Mouse (Mus musculus): Measurements from ENCODE around the gene Tram2. TPM values are rescaled to one million over a fixed set of nuclear protein-coding genes. Genes with fewer than 3 reads are reported as not detected.

Tram2 gene
- polyA plus RNA-seq, 1 experiment from 2014 or later, result 4.3 TPM

DNA sequence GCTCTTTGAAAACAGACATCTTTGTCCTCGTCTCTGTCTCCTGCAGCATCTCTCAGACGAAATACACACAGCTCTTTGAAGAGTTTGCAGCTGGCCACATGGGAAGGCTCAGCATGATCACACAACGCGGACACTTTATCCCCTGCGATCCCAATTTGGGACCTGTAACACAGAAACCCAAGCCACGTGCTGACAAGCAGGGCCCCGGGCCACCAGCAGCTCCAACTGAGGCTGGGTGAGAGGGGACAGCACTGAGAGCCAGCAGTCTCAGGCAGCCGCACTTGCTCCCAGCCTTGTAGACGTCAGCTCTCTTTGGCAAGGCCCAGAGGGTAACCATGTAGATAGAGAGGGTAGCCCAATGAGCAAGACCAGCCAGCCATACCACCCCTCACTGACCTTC, 26.0 kb downstream of the Tram2 start:
- Histone ChIP-seq H3K9ac (ENCODE audit: low read depth, low read length) (no peak overlapping the region), H3K9me3 (ENCODE audit: control insufficient read depth) (no peaks in the 10 kb centered on the region), H3K27me3 (replicated peaks; ENCODE audit: control insufficient read depth, insufficient read depth, low read length) (no peaks in the 10 kb centered on the region), H3K4me2 (replicated peaks; ENCODE audit: low read depth) (no peak overlapping the region), H3K4me3 (ENCODE audit: low read depth, low read length) (no peak overlapping the region), H3K27ac (ENCODE audit: low read depth, low read length) (no peak overlapping the region), H3K36me3 (ENCODE audit: control insufficient read depth, insufficient read depth) (no peaks in the 10 kb centered on the region), H3K4me1 (replicated peaks; ENCODE audit: control insufficient read depth, insufficient read depth, low read length) (no peaks in the 10 kb centered on the region)
- no peak for TF ChIP-seq CTCF (IDR thresholded peaks at IDR 0.05; ENCODE audit: low read depth)
- WGBS, result 64% methylated on average over 9 of the region's 9 CpGs
- ATAC-seq, result no peak

DNA sequence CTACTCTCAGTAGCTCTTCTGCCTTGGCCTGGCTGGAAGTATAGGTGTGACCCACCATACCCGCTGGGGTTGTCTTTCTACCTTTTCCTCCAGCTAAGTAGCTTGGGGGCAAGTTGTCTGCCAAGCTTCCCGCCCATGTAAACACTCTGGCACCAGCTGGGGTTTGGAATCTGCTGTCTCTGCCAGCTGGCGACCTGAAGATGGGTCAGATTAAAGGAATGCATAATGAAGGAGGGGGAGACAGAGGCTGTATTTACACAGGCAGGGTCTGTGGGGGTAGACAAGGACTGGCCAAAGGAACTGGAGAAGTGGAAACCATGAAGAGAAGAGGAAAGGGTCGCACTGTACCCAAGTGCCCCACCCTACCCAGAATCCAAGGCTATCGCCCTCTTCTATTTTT, 26.4 kb downstream of the Tram2 start:
- ATAC-seq, result no peak
- TF ChIP-seq CTCF (IDR thresholded peaks at IDR 0.05; ENCODE audit: low read depth), result no peak
- 52% methylated on average over 5 of the region's 5 CpGs for WGBS
- H3K4me3 ChIP-seq (ENCODE audit: low read depth, low read length), result no peak overlapping the region
- H3K27me3 ChIP-seq (replicated peaks; ENCODE audit: control insufficient read depth, insufficient read depth, low read length), result no peaks in the 10 kb centered on the region
- H3K27ac ChIP-seq (ENCODE audit: low read depth, low read length), result no peak overlapping the region
- no peak overlapping the region for H3K9ac ChIP-seq (ENCODE audit: low read depth, low read length)
- no peaks in the 10 kb centered on the region for H3K9me3 ChIP-seq (ENCODE audit: control insufficient read depth)
- no peaks in the 10 kb centered on the region for H3K36me3 ChIP-seq (ENCODE audit: control insufficient read depth, insufficient read depth)
- no peaks in the 10 kb centered on the region for H3K4me1 ChIP-seq (replicated peaks; ENCODE audit: control insufficient read depth, insufficient read depth, low read length)
- H3K4me2 ChIP-seq (replicated peaks; ENCODE audit: low read depth), result no peak overlapping the region

- Histone ChIP-seq H3K9me3 (ENCODE audit: control insufficient read depth) (no peaks in the 10 kb centered on the region), H3K4me3 (ENCODE audit: low read depth, low read length) (no peak overlapping the region), H3K27ac (ENCODE audit: low read depth, low read length) (no peak overlapping the region), H3K36me3 (ENCODE audit: control insufficient read depth, insufficient read depth) (no peaks in the 10 kb centered on the region), H3K4me2 (replicated peaks; ENCODE audit: low read depth) (no peak overlapping the region), H3K4me1 (replicated peaks; ENCODE audit: control insufficient read depth, insufficient read depth, low read length) (no peaks in the 10 kb centered on the region), H3K27me3 (replicated peaks; ENCODE audit: control insufficient read depth, insufficient read depth, low read length) (no peaks in the 10 kb centered on the region), H3K9ac (ENCODE audit: low read depth, low read length) (no peak overlapping the region)
- 22% methylated on average over 5 of the region's 5 CpGs for WGBS
- no peak for TF ChIP-seq CTCF (IDR thresholded peaks at IDR 0.05; ENCODE audit: low read depth)
- ATAC-seq, result no peak
Measured at GRCm38 (mm10) chr1:21052132-21052545, 26.9 kb downstream of the Tram2 start.

DNA sequence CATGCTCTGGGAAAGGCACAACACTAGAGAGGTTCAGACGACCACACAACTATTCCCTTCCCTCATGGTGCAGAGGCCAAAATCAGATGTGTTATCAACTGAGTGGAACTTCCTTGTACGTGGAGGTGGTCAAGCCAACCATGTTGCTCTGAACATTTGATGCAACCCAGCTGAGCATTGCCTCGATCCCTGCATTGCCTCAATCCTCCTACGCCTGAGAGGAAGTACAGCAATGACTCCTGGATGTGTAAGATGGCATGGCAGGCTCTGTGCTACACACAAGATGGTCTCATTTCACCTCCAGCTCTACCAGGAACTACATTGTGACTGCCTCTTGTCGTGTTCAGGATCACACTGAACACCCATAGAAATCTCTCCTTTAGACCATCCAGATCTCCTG, 30.0 kb downstream of the Tram2 start:
- no peaks in the 10 kb centered on the region for H3K27me3 ChIP-seq (replicated peaks; ENCODE audit: control insufficient read depth, insufficient read depth, low read length)
- WGBS, result 84% methylated on average over 5 of the region's 5 CpGs
- H3K9me3 ChIP-seq (ENCODE audit: control insufficient read depth), result no peaks in the 10 kb centered on the region
- H3K4me1 ChIP-seq (replicated peaks; ENCODE audit: control insufficient read depth, insufficient read depth, low read length), result no peaks in the 10 kb centered on the region
- H3K9ac ChIP-seq (ENCODE audit: low read depth, low read length), result no peak overlapping the region
- no peak for ATAC-seq
- H3K4me3 ChIP-seq (ENCODE audit: low read depth, low read length), result no peak overlapping the region
- H3K4me2 ChIP-seq (replicated peaks; ENCODE audit: low read depth), result no peak overlapping the region
- no peak for TF ChIP-seq CTCF (IDR thresholded peaks at IDR 0.05; ENCODE audit: low read depth)
- no peak overlapping the region for H3K27ac ChIP-seq (ENCODE audit: low read depth, low read length)
- H3K36me3 ChIP-seq (ENCODE audit: control insufficient read depth, insufficient read depth), result no peaks in the 10 kb centered on the region

- no peak for ATAC-seq
- Histone ChIP-seq H3K27ac (ENCODE audit: low read depth, low read length) (no peak overlapping the region), H3K4me1 (replicated peaks; ENCODE audit: control insufficient read depth, insufficient read depth, low read length) (no peaks in the 10 kb centered on the region), H3K27me3 (replicated peaks; ENCODE audit: control insufficient read depth, insufficient read depth, low read length) (no peaks in the 10 kb centered on the region), H3K9me3 (ENCODE audit: control insufficient read depth) (no peaks in the 10 kb centered on the region), H3K4me3 (ENCODE audit: low read depth, low read length) (no peak overlapping the region), H3K36me3 (ENCODE audit: control insufficient read depth, insufficient read depth) (no peaks in the 10 kb centered on the region), H3K4me2 (replicated peaks; ENCODE audit: low read depth) (no peak overlapping the region), H3K9ac (ENCODE audit: low read depth, low read length) (no peak overlapping the region)
- 74% methylated on average over 8 of the region's 8 CpGs for WGBS
- no peak for TF ChIP-seq CTCF (IDR thresholded peaks at IDR 0.05; ENCODE audit: low read depth)
Measured at GRCm38 (mm10) chr1:21048402-21048801, 30.6 kb downstream of the Tram2 start.

DNA sequence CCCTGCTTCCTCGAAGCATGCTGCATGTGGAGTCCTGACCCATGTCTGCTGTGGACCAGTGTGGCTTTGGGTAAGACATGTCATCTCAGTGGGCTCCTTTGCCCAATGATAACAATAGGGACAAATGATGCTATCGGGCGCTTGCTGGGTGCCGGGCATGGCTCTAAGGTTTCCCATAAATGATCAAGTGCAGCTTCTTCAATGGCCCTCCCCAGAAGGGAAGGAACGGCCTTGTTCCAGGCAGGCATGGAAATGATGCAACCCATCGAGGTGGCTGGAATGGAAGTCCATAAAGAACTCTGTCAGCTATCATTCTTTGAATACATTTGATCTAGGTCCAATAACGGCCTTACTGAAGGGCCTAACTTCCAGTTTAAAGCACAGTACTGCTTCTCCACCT, 36.6 kb downstream of the Tram2 start:
- Histone ChIP-seq H3K9ac (ENCODE audit: low read depth, low read length) (no peak overlapping the region), H3K9me3 (ENCODE audit: control insufficient read depth) (no peaks in the 10 kb centered on the region), H3K27me3 (replicated peaks; ENCODE audit: control insufficient read depth, insufficient read depth, low read length) (no peaks in the 10 kb centered on the region), H3K4me3 (ENCODE audit: low read depth, low read length) (no peak overlapping the region), H3K27ac (ENCODE audit: low read depth, low read length) (no peak overlapping the region), H3K36me3 (ENCODE audit: control insufficient read depth, insufficient read depth) (peaks cover 3% of the 10 kb centered on the region; the same call in 1 of the 2 replicates), H3K4me2 (replicated peaks; ENCODE audit: low read depth) (no peak overlapping the region), H3K4me1 (replicated peaks; ENCODE audit: control insufficient read depth, insufficient read depth, low read length) (no peaks in the 10 kb centered on the region)
- ATAC-seq, result no peak
- TF ChIP-seq CTCF (IDR thresholded peaks at IDR 0.05; ENCODE audit: low read depth), result no peak
- 88% methylated on average over 7 of the region's 7 CpGs for WGBS
